Comparison of ENCODE assay signal across 11 mouse cellular contexts in the genomic region with DNA sequence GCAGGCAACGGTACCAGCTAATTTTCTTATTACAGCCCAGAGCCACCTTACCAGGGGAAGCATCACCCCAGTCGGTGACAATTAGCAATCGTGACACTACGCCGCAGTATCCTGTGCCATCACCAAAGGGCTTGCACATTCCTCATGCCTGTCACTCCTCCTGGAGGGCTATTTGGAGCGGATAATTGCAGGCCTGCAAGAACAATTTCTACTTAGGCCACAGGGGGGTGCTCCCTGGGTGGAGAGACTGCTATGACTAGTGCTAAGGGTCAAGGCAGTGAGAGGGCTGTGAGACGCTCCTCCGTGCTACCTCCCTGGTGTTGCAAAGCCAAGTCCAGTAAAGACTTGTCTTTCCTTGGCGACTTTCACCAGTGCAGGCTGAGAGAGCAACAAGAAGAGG. TPM values are rescaled to one million over a fixed set of nuclear protein-coding genes. Genes with fewer than 3 reads are reported as not detected.
DNase-seq lines count a peak whose midpoint lies in the region; ATAC-seq lines count a peak whose summit lies in the region.
"Had no signal": no experiment of that assay in that cellular context is flagged by ENCODE, and none has a peak within 500 bp of the region (broad histone marks: within the 10 kb centered on the region; RNA-seq: fewer than 3 reads in every experiment).

No protein-coding gene starts in this region.

- no peaks in the 10 kb centered on the region for H3K9me3 ChIP-seq in hindbrain, embryonic 15.5 days
- H3K9me3 ChIP-seq in hindbrain, embryonic 16.5 days (ENCODE audit: control insufficient read depth, low read length) = no peaks in the 10 kb centered on the region
- H3K9me3 ChIP-seq: hindbrain, embryonic 13.5 days; liver, embryonic 12.5 days had no signal

- 44% methylated on average over 9 of the region's 9 CpGs for WGBS in hindbrain, embryonic 15.5 days
- WGBS in hindbrain, embryonic 16.5 days = 42% methylated on average over 9 of the region's 9 CpGs

- H3K27me3 ChIP-seq in hindbrain, embryonic 15.5 days = no peaks in the 10 kb centered on the region
- no peaks in the 10 kb centered on the region for H3K27me3 ChIP-seq in hindbrain, embryonic 16.5 days (replicated peaks; ENCODE audit: control insufficient read depth, insufficient read depth, low read length)

- ATAC-seq in hindbrain, embryonic 15.5 days (ENCODE audit: low FRiP score, low read depth) = 0 out of 2 replicates have a peak, but pooled peaks have one; percentile 23
- ATAC-seq in hindbrain, embryonic 16.5 days = no peak
- ATAC-seq in activated CD4-positive, CD25-positive, alpha-beta regulatory T cell, adult 4 months = no peak
- ATAC-seq: liver, embryonic 12.5 days had no signal

- H3K27ac ChIP-seq in hindbrain, embryonic 15.5 days (replicated peaks) = no peak overlapping the region
- no peak overlapping the region for H3K27ac ChIP-seq in hindbrain, embryonic 16.5 days (ENCODE audit: low read depth, low read length)
- H3K27ac ChIP-seq: hindbrain, embryonic 13.5 days; liver, embryonic 12.5 days had no signal

- DNase-seq in NIH3T3 (ENCODE audit: low read depth) = peak; percentile 30
- DNase-seq in cerebellum, adult 9-10 months = peak; percentile 75
- DNase-seq in lung, postnatal 36 days = peak; percentile 81
- DNase-seq in gastrocnemius, adult 18-20 months (ENCODE audit: low spot score) = no peak
- DNase-seq: layer of hippocampus, adult 9-11 months had no signal

- H3K36me3 ChIP-seq in hindbrain, embryonic 15.5 days = no peaks in the 10 kb centered on the region
- no peaks in the 10 kb centered on the region for H3K36me3 ChIP-seq in hindbrain, embryonic 16.5 days (ENCODE audit: control insufficient read depth, insufficient read depth, low read length)
- H3K36me3 ChIP-seq: hindbrain, embryonic 13.5 days; liver, embryonic 12.5 days had no signal

- no peak overlapping the region for H3K4me2 ChIP-seq in hindbrain, embryonic 15.5 days
- no peak overlapping the region for H3K4me2 ChIP-seq in hindbrain, embryonic 16.5 days (ENCODE audit: low read length)
- H3K4me2 ChIP-seq: hindbrain, embryonic 13.5 days; liver, embryonic 12.5 days had no signal

- H3K9ac ChIP-seq in hindbrain, embryonic 15.5 days = no peak overlapping the region
- H3K9ac ChIP-seq in hindbrain, embryonic 16.5 days (ENCODE audit: low read depth, low read length) = no peak overlapping the region
- H3K9ac ChIP-seq: hindbrain, embryonic 13.5 days; liver, embryonic 12.5 days had no signal

- H3K4me1 ChIP-seq in hindbrain, embryonic 15.5 days (replicated peaks) = no peaks in the 10 kb centered on the region
- no peaks in the 10 kb centered on the region for H3K4me1 ChIP-seq in hindbrain, embryonic 16.5 days (ENCODE audit: control insufficient read depth, insufficient read depth, low read depth, low read length)
- H3K4me1 ChIP-seq: liver, embryonic 12.5 days had no signal

- no peak overlapping the region for H3K4me3 ChIP-seq in hindbrain, embryonic 15.5 days
- H3K4me3 ChIP-seq in hindbrain, embryonic 16.5 days (ENCODE audit: low read length) = no peak overlapping the region
- H3K4me3 ChIP-seq: hindbrain, embryonic 13.5 days; liver, embryonic 12.5 days had no signal

RNA-seq across cellular contexts. Expression of a gene that starts 16.1 kb away (rescaled TPM):
- 4.6 and 5.0 TPM in 2 replicates for polyA plus RNA-seq in hindbrain, embryonic 15.5 days (2015; fragmentation: Nextera tagmentation; extraction: Ambion mirVana)
- polyA plus RNA-seq in hindbrain, embryonic 16.5 days (2015; fragmentation: Nextera tagmentation; extraction: Ambion mirVana) = 5.7 and 6.5 TPM in 2 replicates
- total RNA-seq in gastrocnemius, adult 18-20 months (2021) = under 1 TPM; 0.09 to 0.26 TPM
- polyA plus RNA-seq in activated CD4-positive, CD25-positive, alpha-beta regulatory T cell, adult 4 months (2017; shearing (Covaris generic)) = 1 to 10 TPM; 2.3 to 4.0 TPM
- polyA plus RNA-seq: liver, embryonic 12.5 days had no signal

RNA-seq across cellular contexts. Expression of a gene that starts 57.7 kb away (rescaled TPM):
- 2.4 and 3.9 TPM in 2 replicates for polyA plus RNA-seq in hindbrain, embryonic 15.5 days (2015; fragmentation: Nextera tagmentation; extraction: Ambion mirVana)
- polyA plus RNA-seq in hindbrain, embryonic 16.5 days (2015; fragmentation: Nextera tagmentation; extraction: Ambion mirVana) = 1.7 and 2.5 TPM in 2 replicates
- not detected for total RNA-seq in gastrocnemius, adult 18-20 months (2021)
- 1 to 10 TPM; 2.3 to 7.0 TPM for polyA plus RNA-seq in activated CD4-positive, CD25-positive, alpha-beta regulatory T cell, adult 4 months (2017; shearing (Covaris generic))
- total RNA-seq: monocyte, adult 5-6 weeks had no signal
